Mouse (Mus musculus) retina, postnatal 7 days (tissue): ENCODE results near the gene Mettl5.
"Not testable (repeated sequence)": the region's sequence is repeated elsewhere in the genome, so short reads cannot be mapped to it uniquely, and the experiment has no call there.

Source experiments
- DNase-seq: peaks from one replicate; pipeline ENCODE4 v3.0.0-alpha.2; 2012; ENCODE audit warnings: low read depth, low spot score

Gene Mettl5

DNA sequence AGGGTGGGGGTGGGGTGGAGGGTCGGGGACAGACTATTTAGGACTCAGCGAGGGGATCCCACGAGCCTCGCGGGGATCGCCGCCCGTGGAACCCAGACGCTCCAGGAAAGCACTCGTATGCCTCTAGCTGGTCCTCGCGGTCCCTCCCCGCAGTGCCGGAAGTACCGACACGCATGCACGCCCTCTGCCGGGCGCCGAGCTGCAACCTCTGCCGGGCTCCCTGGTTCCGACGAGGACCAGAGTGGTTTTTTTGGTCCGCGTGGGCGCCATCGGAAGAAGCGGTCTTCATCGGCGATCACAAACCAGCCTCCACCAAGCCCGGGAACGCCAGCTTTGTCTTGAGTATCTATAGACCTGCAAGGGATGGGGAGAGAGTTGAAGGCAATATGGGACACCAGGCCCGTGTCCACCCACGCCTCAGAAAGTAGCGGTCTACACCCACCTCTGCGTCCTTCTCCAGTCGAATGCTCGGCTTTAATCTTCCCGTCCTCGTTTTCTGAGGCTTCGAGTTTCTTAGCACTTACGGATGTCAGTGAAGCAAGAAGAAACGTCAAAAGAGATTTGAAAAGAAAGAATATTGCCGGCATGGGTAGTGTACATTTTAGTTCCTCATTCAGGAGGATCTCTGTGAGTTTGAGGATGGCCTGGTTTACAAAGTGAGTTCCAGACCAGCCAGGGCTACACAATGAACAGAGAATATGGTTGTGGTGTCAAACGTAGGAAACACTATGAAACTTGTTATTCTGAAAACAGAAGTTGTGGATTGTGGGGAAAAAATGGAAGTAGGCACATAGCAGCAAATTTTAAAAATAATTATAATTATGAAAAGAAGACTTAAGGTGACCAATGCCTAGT, at the start of gene Mettl5:
Gene Mettl5 (minus strand): TSS at position 165 of the 855 bp plus-strand sequence.
- peak; percentile 71 for DNase-seq

DNA sequence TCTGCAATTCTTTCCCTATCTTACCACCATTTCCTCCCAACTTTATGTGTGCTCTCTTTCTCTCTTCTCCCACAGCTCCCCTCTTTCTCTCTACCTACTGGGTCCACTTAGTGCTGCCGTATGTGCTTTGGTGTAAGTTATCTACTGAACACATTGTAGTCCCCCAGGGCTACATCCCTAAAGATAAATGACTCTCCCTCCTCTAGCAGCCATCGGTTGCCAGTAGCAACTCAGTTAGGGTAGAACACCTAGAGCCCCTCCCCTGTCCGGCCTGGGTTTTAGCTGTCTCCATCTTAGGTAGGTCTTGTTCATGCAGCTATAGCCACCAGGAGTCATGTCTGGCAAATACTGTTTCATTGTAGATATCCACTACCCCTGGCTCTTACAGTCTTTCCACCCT, 39.5 kb upstream of the Mettl5 start:
- DNase-seq, result no peak

DNA sequence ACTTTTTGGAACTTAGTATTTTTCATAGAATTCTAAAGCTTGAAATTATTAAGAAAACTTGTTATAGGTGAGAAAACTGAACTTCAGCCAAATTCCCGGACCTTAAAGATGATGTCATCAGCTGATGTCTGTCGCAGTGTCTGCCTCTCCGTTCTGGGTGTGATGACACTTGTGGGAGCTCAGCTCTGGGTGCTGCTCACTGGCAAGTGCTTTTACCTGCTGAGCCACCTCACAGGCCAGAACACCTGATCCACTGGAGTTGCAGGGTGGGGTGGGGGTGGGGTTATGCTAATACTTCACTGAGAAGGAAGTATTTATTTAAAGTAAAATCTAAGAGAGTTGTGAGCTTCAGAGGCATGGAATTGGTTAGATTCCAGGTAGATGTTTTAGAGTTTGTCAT, 31.9 kb upstream of the Mettl5 start:
- no peak for DNase-seq

DNA sequence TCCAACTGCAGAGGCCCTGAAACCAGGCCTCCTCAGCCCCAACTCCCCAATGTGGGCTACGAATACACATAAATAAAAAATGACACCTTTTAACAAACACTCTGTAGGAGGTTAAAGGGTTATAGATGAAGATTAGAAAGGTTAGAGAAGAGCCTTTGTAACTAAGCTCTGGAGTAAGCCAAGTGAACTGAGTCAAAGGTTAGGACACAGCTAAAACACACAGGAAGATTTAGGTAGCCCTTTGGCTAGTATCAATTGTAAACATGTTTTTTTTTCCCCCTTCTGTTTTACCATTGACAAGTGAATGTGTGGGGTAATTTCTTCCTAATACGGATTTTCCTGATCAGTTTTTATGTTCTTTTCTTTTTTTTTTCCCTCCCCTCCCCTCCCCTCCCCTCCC, 27.4 kb upstream of the Mettl5 start:
- no peak for DNase-seq

DNA sequence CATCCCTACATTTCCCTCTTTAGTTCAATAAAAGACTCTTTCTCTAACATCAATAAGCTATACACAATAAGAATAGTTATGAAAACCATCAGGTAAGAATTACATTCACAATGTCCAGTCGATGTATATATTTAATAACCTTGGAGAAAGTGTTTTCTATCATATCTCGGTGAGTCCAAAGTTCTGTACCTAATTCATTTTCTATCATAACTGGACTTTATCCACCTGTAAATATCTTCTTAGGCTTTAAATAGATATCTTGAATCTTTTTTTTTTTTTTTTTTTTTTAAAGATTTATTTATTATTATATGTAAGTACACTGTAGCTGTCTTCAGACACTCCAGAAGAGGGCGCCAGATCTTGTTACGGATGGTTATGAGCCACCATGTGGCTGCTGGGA, 22.0 kb upstream of the Mettl5 start:
- not testable (repeated sequence) for DNase-seq

DNA sequence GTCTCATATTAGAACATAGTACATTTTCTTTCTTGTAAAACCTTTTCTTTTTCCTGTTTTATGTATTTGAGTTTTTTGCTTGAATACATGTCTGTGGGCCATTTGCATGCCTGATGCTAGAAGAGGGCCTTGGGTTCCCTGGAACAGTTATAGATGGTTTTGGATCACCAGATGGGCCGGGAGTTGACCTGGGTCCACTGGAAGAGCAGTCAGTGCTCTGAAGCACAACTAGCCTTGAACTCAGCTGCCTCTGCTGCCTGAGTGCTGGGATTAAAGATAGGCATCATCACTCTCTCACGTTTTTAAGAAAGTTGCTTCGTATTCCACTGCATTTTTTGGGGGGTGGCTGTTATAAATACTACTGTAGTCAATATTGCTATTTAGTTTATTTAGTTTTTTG, 18.1 kb upstream of the Mettl5 start:
- no peak for DNase-seq

DNA sequence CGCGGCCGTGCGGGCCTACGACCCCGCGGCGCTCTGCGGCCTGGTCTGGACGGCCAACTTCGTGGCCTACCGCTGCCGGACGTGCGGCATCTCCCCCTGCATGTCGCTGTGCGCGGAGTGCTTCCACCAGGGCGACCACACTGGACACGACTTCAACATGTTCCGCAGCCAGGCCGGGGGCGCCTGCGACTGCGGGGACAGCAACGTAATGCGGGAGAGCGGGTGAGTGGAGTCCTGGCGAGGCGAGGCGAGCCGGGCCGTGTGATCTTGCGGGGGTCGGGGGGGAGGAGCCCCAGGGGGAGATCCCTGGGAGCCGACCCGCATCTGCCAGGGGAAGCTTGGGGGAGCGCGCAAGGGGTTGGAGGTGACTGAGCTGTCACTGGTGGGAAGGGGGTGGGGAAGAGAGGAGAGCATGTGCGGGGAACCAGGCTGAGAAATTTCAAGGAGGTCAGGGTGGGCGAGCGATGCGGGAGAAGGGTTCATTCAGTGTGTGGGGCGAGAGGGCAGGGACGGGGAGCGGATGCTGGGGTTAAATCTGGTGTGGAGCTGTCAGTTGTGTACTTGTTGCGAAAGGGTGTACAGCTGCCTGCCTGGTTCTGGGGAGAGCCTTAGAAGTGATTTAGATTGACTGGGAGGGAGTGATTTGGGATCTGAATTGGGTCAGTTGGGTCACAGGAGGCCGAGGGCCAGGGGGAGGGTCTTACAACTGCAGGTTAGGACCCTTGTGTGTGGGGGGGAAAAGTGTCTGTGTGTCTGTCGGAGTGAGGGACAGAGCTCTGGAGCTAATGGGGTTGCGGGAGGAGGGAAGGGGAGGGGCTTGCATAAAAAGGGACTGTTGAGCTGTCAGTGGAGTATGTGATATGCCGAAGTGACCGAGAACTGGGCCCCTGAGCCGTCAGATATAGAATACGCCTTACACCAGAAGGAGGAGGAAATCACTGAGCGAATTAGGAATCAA, 12.5 kb upstream of the Mettl5 start:
- peak; percentile 32 for DNase-seq

DNA sequence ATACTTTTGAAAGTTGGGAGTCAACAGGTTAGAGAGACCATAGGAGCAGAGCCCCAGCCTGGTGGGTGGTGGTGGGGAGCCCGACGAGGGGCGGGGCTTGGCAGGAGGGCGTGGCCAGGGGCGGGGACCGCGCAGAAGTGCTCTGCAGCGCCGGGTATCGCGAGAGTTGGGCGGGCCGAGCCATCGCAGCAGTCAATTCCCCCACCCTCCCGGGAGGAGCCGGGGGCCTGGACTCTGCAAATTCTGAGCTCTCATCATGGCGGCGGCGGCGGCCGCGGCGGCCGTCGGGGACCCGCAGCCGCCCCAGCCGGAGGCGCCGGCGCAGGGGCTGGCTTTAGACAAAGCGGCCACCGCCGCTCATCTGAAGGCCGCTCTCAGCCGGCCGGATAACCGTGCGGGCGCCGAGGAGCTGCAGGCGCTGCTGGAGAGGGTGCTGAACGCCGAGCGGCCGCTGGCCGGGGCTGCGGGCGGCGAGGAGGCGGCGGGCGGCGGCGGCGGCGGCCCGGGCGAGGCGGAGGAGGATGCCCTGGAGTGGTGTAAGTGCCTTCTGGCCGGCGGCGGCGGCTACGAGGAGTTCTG, 11.7 kb upstream of the Mettl5 start, which contains the start of gene Ubr3:
Gene Ubr3 (plus strand): TSS at position 208 of the 579 bp plus-strand sequence.
- peak; percentile 87 for DNase-seq

DNA sequence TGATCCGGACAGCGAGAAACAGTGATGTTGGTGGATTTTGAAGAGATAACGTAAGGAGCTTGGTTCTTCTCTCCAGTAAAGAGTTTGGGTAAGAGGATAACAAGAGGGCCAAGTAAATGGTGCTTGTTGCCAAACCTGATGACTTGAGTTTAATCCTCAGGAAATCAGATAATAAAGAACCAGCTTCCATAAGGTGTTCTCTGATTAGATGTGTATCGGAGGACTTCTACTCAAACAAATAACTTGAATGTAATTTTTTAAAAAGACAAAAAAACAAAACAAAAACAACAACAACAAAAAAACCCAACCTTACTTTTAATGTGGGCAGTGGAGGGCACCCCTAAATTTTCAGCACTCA, 10.8 kb upstream of the Mettl5 start:
- no peak for DNase-seq

DNA sequence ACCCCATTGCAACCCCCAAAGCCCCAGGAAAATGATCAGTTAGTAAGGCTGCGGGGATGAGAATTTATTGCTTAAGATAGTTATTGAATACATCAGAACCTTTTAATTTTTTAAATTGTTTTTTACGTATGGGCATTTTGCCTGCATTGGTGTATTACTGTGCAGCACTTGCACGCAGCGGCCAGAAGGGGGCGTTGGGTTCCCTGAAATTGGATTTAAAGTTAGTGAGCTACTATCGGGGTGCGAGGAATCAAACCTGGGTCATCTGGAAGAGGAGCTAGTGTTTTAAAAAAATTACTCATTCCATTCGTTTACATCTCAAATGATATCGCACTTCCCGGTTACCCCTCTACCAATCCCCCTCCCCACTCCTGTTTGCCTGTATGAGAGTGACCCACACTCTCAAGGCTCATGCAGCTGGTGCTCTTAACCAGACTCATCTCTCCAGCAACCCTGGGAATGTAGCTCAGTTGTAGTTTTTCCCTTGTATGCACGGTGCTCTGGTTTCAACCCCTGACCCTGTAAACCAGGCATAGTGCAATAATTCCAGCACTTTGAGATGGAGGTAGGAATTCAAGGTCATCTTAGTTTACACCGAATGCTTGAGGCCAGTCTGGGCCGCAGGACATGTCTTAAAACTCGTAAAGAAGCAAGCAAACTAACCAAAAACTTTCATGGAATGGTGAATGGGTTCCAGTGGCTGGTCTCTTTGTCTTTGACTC, 10.2 kb upstream of the Mettl5 start:
- no peak for DNase-seq

DNA sequence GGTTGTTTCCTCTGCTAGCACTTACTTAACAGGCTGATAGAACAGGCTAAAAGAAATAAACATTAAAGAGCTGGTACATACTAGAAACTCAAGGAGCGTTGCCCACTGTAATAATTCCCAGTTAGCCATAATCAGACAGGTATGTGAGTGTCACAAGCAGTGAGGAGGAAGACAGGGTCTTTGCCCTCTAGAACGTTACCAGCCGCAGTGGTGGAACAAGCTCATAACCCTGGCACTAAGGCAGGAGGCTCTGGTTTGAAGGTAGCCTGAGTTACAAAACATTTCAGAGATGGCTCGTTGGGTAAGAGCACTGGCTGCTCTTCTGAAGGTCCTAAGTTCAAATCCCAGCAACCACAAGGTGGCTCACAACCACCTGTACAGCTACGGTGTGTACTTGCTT, 8.5 kb upstream of the Mettl5 start:
- no peak for DNase-seq

DNA sequence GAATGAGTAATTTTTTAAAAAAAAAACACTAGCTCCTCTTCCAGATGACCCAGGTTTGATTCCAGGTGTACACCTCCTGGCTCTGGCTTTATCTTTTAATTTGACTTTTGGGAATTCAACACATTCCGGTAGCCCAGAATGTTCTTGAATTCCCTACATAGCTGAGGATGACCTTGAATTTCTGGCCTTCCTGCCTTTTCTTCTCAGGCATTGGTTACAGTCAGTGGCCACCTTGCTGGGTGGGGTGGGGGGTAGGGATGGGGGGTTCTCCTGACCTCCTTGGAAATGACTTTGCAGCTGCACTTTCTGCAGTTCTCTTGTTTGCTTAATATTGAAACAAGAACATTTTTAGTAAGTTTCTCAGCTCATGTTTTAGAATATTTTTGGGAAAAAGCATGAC, 7.7 kb upstream of the Mettl5 start:
- DNase-seq, result no peak

DNA sequence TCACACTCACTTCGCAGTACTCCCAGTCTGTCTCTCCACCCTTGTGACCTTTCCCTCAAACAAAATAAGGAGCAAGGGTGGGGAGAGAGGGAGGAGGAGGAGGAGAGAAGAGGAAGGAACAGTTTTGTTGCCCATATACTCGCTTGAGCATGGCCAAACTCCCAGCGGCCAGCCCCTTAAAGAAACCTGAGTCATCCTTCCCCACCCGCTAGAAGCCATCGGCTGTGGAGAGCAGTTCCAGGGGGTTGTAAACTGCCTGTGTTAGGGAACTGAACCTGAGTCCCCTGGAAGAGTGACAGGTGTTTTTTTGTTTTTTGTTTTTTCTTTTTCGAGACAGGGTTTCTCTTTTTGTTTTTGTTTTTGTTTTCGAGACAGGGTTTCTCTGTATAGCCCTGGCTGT, 5.4 kb upstream of the Mettl5 start:
- no peak for DNase-seq

DNA sequence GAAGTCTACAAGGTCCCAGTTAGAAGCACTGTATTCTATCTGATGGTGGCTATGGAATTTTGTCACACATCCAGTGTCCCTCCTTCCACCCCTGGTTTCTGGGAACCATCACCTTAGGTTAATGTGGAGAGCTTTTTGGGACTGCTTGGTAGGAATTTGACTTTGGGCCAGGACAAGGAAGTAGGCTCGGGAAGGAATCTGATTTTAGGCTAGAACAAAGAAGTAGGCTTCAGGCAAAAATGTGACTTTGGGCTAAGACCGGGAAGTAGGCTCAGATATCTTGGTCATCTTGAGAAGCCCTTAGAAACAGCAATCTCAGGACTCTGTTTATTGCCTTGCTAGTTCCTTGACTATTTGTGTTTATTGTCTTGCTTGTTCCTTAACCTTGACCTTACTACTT, 3.5 kb upstream of the Mettl5 start:
- DNase-seq, result no peak

DNA sequence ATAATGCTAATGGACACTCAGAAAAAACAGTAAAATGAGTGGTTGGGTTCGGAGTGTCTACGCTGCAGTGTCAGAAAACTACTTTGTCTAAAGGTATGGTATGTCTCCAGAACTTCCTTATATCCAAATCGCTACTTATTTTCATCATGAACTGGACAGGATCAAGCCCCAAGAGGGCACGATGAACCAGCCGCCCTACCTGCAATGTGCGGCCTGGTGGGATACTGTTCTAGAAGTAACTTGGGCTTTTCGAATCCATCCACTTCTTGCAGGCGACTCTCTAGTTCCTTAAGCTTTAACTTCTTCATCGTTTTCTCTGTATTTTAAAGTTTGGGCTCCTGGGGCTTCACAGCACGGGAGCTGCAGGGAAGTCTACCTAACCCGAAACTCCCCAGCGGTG, 365 bp downstream of the Mettl5 start:
- DNase-seq, result no peak

DNA sequence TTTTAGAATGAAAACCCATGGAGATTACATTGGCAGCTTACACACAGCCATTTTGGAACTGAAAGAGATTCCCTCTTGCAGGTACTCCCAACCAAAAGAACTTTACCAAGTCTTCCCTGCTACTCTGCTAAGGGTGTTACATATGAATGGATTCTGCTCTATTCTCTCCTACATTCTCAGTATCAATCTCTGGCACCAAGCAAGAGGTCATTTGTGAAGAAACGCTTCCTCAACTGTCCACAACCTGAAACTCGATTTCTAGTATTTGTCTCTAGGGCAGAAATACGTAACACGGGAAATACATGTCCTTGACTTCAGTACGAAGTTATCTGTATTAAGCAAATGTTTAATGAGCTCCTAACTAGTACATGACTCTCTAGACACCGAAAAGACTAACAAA, 834 bp downstream of the Mettl5 start:
- DNase-seq, result no peak

DNA sequence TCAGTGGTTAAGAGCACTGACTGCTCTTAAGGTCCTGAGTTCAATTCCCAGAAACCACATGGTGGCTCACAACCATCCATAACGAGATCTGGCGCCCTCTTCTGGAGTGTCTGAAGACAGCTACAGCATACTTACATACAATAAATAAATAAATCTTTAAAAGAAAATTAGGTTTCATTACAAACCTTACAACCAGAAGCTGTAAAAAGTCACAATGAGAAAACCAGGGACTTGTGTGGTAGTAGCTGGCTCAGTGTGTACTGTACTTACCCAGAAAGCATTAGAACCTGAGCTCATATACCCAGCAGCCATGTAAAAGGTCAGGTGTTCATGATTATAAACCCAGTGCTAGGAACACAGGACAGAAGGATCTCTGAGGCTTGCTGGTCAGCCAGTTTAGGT, 1.4 kb downstream of the Mettl5 start:
- no peak for DNase-seq

DNA sequence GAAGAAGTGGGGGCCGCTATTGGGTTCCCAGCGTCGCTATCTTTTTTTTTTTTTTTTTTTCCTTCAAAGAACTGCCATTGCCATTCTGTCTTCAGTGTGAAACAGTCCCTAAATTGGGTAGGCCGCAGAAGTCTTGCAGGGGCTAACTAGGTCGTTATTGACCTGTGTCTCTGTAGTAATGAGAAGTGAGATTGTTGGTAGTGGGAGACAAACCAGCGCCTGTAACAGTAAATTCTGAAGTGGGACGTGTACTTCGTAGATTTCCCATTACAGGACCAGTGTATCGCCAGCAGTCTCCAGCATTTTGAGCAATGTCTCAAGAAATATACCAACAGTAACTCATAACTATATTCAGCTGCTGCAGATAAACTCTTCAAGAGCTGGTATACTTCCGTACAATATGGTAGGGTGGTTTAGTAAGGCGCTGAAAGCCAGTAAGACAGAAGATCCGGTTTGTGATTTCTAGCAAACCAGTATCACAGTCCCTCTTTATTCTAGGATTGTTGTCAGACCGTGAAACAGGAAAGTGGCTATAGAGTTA, 23.2 kb downstream of the Mettl5 start:
- no peak for DNase-seq

DNA sequence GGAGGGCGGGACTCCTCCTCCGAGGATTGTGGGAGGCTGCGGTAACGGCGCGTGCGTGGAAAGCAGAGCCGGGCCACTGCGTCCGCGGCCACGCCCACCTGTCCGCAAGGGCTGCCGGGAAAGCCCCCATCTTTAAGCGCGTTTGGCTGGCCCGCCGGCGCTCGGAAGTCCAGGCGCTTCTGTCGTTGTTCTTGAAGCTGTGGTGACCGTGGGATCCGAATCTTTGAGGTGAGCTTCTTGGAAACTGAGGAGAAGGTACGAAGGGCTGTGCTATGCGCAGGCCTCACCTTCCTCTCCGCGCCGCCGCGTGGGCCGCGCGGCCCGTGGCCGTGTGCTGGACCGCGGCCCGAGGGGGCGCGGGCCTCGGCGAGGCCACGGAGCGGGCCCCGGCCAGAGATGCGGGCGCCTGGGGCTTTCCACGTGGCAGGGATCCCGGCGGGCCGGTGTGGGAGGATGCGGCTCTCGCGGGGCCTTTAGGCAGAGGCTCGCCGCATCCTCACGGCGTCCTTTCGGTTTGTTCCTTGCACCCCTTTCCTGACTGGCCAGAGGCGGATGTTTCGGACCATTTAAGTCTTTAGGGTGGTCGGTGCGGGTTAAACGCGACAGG, 23.8 kb downstream of the Mettl5 start, which contains the start of gene Ssb:
Gene Ssb (plus strand): TSS at position 78 of the 607 bp plus-strand sequence.
- DNase-seq, result peak; percentile 84

DNA sequence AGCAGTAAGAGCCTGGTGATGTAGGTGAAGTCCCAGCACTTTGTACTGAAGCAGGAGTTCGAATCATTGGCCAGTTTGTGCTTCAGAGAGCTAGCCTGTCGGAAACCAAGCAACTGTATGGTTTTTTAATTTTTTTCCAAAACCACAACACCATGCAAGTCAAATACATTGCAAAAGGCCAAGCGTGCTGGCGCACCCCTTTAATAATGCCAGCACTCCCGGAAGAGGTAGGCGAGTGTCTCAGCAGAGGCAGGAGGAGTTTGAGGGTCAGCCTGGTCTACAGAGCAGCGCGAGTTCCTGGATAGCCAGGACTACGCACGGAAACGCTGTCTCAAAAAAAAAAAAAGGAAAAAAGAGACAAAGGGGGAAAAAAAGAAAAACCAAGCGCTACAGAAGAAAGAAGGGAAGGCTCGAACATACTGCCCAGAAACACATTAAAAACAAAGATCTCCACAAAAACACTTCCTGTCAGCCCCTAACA, 24.4 kb downstream of the Mettl5 start:
- DNase-seq, result no peak

DNA sequence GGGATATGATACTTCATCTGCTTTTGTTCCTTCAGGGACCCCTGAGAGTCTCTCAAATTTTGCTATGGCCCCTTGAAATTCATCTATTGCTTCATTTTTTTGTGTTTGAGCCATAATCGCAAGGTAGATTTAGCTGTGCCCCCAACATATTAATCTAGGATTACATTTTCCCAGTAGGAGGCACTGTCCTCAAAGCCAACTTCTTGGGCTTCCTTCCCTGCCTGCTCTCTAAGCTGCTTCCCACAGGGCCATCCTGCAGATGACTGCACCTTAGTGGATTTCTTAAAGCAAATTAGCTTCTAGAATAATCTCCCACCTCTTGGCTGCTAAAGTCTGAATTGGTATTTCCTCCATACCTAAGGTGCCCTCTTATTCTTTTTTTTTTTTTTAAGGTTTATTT, 27.5 kb downstream of the Mettl5 start:
- peak; percentile 9 for DNase-seq
